Mouse (Mus musculus) small intestine, adult 2 months (tissue): ENCODE results near the gene Slc35a3.

Source experiments
- CTCF ChIP-seq: fragments of 200-500 bp; IDR thresholded peaks from 2 replicates; pipeline ENCODE4 v1.5.1; 2012; ENCODE audit warnings: low read depth, mild to moderate bottlenecking, control low read depth, inconsistent platforms, low read length, moderate library complexity, mixed read lengths; ENCODE audit not compliant: insufficient replicate concordance, insufficient read length; ENCODE audit errors: extremely low read depth
- POLR2A ChIP-seq: fragments of 200-500 bp; IDR thresholded peaks from 2 replicates; pipeline ENCODE4 v1.6.1; 2012; ENCODE audit warnings: low read depth, mild to moderate bottlenecking, control low read depth, inconsistent platforms, low read length, moderate library complexity

DNA sequence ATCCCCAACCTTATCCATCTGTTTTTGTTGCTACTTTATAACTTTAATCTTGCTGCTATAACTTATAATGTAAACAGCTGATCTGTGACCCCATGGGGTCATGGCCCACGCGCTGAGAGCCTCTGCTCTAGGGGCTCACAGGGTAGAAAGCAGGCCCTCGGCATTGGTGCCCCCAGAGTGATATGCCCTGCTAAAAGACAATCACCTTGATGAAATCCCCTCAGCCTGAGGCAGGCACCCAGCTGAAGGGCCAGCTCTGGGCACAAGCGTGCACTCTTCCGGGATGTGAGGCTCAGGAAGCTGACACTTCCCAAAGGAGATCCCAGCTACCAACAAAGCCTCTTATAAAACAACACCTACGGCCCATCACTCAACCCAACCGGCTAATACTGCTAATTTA is 74.1 kb downstream of the Slc35a3 start:
- TF ChIP-seq CTCF: no peak
- no peak for TF ChIP-seq POLR2A
